ENCODE assay signal across 10 mouse cellular contexts in genomic region chr19:8772996-8773395, GRCm38 (mm10). TPM values are rescaled to one million over a fixed set of nuclear protein-coding genes. Genes with fewer than 3 reads are reported as not detected.
A peak's percentile ranks its signal among the peaks of the same experiment; 100 is the strongest.
DNase-seq lines count a peak whose midpoint lies in the region; ATAC-seq and TF ChIP-seq lines count a peak whose summit lies in the region.
"Had no signal": no experiment of that assay in that cellular context is flagged by ENCODE, and none has a peak within 500 bp of the region (broad histone marks: within the 10 kb centered on the region; RNA-seq: fewer than 3 reads in every experiment).

No protein-coding gene starts in this region.

- H3K27ac ChIP-seq in heart, embryonic 12.5 days (ENCODE audit: poor library complexity, severe bottlenecking), result peak overlapping the region; percentile 22
- H3K27ac ChIP-seq in hindbrain, embryonic 11.5 days (ENCODE audit: low read depth, low read length), result no peak overlapping the region; the same call in 1 of the 2 replicates
- peak overlapping the region; percentile 100; the same call in 1 of the 2 replicates for H3K27ac ChIP-seq in liver, postnatal 0 days (ENCODE audit: low read depth)

- H3K9me3 ChIP-seq in heart, embryonic 12.5 days (replicated peaks), result no peaks in the 10 kb centered on the region
- H3K9me3 ChIP-seq in G1E (replicated peaks), result no peaks in the 10 kb centered on the region
- H3K9me3 ChIP-seq in hindbrain, embryonic 11.5 days (ENCODE audit: control insufficient read depth, low read length), result no peaks in the 10 kb centered on the region
- H3K9me3 ChIP-seq in liver, postnatal 0 days (ENCODE audit: low read length), result no peaks in the 10 kb centered on the region

- peak overlapping the region; percentile 98 for H3K9ac ChIP-seq in heart, embryonic 12.5 days
- 0 out of 2 replicates have a peak overlapping the region, but pooled peaks have one; percentile 25 for H3K9ac ChIP-seq in hindbrain, embryonic 11.5 days (ENCODE audit: low read depth, low read length)
- peak overlapping the region; percentile 92 for H3K9ac ChIP-seq in liver, postnatal 0 days (replicated peaks)

- DNase-seq in heart, adult 9 months (ENCODE audit: low spot score in 2 of 2), result no peak
- DNase-seq in G1E (ENCODE audit: low spot score), result peak; percentile 43
- DNase-seq in hindbrain, embryonic 11.5 days (ENCODE audit: low spot score), result no peak
- DNase-seq in liver, postnatal 0 days, result no peak
- DNase-seq in left cerebral cortex, postnatal 14 days (ENCODE audit: low spot score in 2 of 2), result no peak
- no peak for DNase-seq in layer of hippocampus, postnatal 25 days (ENCODE audit: extremely low spot score in 1 of 2, low spot score in 1 of 2)
- no peak for DNase-seq in right cerebral cortex, postnatal 4 days
- DNase-seq: kidney, postnatal 36 days; right cerebral cortex, postnatal 14 days had no signal

- no peaks in the 10 kb centered on the region for H3K27me3 ChIP-seq in heart, embryonic 12.5 days (replicated peaks)
- no peaks in the 10 kb centered on the region for H3K27me3 ChIP-seq in G1E (ENCODE audit: insufficient read depth, low read length)
- no peaks in the 10 kb centered on the region for H3K27me3 ChIP-seq in hindbrain, embryonic 11.5 days (ENCODE audit: control insufficient read depth, insufficient read depth, low read length)
- H3K27me3 ChIP-seq in liver, postnatal 0 days (ENCODE audit: insufficient read depth, low read length), result no peaks in the 10 kb centered on the region

- H3K4me1 ChIP-seq in heart, embryonic 12.5 days (replicated peaks), result peaks cover 28% of the 10 kb centered on the region
- peaks cover 51% of the 10 kb centered on the region for H3K4me1 ChIP-seq in G1E (ENCODE audit: insufficient read depth, low read depth, low read length)
- H3K4me1 ChIP-seq in hindbrain, embryonic 11.5 days (replicated peaks; ENCODE audit: control insufficient read depth, insufficient read depth, low read length), result peaks cover 10% of the 10 kb centered on the region
- peaks cover 40% of the 10 kb centered on the region for H3K4me1 ChIP-seq in liver, postnatal 0 days (ENCODE audit: insufficient read depth)

- peak overlapping the region; percentile 98 for H3K4me3 ChIP-seq in heart, embryonic 12.5 days
- H3K4me3 ChIP-seq in G1E (ENCODE audit: low read depth, low read length), result peak overlapping the region; percentile 85; the same call in 1 of the 2 replicates
- H3K4me3 ChIP-seq in hindbrain, embryonic 11.5 days (ENCODE audit: low read depth, low read length), result peak overlapping the region; percentile 73; the same call in 1 of the 2 replicates
- peak overlapping the region; percentile 74 for H3K4me3 ChIP-seq in liver, postnatal 0 days (ENCODE audit: low read depth, low read length)

- no peak for TF ChIP-seq CTCF in G1E (IDR thresholded peaks at IDR 0.05; ENCODE audit: low read depth, low read length)
- TF ChIP-seq CTCF in liver, postnatal 0 days (IDR thresholded peaks at IDR 0.05; ENCODE audit: low read depth), result no peak

- no peak for ATAC-seq in heart, embryonic 12.5 days (ENCODE audit: insufficient number of reproducible peaks, low FRiP score)
- peak; percentile 48; the same call in 1 of the 2 replicates for ATAC-seq in G1E (ENCODE audit: extremely low read depth, insufficient number of reproducible peaks, low FRiP score, poor library complexity, severe bottlenecking)
- ATAC-seq in hindbrain, embryonic 11.5 days (ENCODE audit: low FRiP score), result no peak
- no peak for ATAC-seq in liver, postnatal 0 days

- no peak for TF ChIP-seq EP300 in liver, postnatal 0 days (IDR thresholded peaks at IDR 0.05; ENCODE audit: low read depth)

- peak overlapping the region; percentile 88 for H3K4me2 ChIP-seq in heart, embryonic 12.5 days
- H3K4me2 ChIP-seq in hindbrain, embryonic 11.5 days (replicated peaks; ENCODE audit: low read depth, low read length), result no peak overlapping the region
- peak overlapping the region; percentile 93 for H3K4me2 ChIP-seq in liver, postnatal 0 days (ENCODE audit: low read depth, low read length)

- intact Hi-C loops in left cerebral cortex, postnatal 14 days (cut with DNase I), result no loop called here

- peaks cover 36% of the 10 kb centered on the region for H3K36me3 ChIP-seq in heart, embryonic 12.5 days
- H3K36me3 ChIP-seq in G1E (replicated peaks), result peaks cover 70% of the 10 kb centered on the region
- H3K36me3 ChIP-seq in hindbrain, embryonic 11.5 days (ENCODE audit: control insufficient read depth, insufficient read depth, low read length), result peaks cover 10% of the 10 kb centered on the region
- H3K36me3 ChIP-seq in liver, postnatal 0 days (replicated peaks; ENCODE audit: insufficient read depth, low read length), result peaks cover 30% of the 10 kb centered on the region

- WGBS in heart, embryonic 12.5 days, result 60% methylated on average over 5 of the region's 5 CpGs
- WGBS in hindbrain, embryonic 11.5 days, result 91% methylated on average over 5 of the region's 5 CpGs
- WGBS in liver, postnatal 0 days (ENCODE audit: insufficient replicate concordance), result 43% methylated on average over 5 of the region's 5 CpGs

RNA-seq across cellular contexts. Expression of gene Tmem179b, which starts 1.3 kb away (rescaled TPM):
- polyA plus RNA-seq in heart, embryonic 12.5 days (2016; fragmentation: Nextera tagmentation; extraction: Ambion mirVana), result 49.7 and 51.9 TPM in 2 replicates
- total RNA-seq in G1E (2014; fragmentation: Nextera tagmentation) (138 and 153 TPM in 2 replicates), G1E (2017) (96.6 and 102 TPM in 2 replicates)
- polyA plus RNA-seq in G1E (2012), result 90.2 and 102 TPM in 2 replicates
- polyA plus RNA-seq in hindbrain, embryonic 11.5 days (2014; fragmentation: Nextera tagmentation; extraction: Ambion mirVana), result 46.4 and 50.8 TPM in 2 replicates
- polyA plus RNA-seq in liver, postnatal 0 days (2015; fragmentation: Nextera tagmentation; extraction: Ambion mirVana), result 76.3 and 80.3 TPM in 2 replicates
- total RNA-seq in left cerebral cortex, postnatal 14 days (2021), result 10 to 100 TPM in 1 of 2 experiments, 1 to 10 TPM in 1; 8.9 to 10.9 TPM
- 10 to 100 TPM in 1 of 2 experiments, 1 to 10 TPM in 1; 8.5 to 10.1 TPM for total RNA-seq in layer of hippocampus, postnatal 25 days (2021)

RNA-seq across cellular contexts. Expression of gene Tmem223, which starts 2.2 kb away (rescaled TPM):
- polyA plus RNA-seq in heart, embryonic 12.5 days (2016; fragmentation: Nextera tagmentation; extraction: Ambion mirVana), result 145 and 146 TPM in 2 replicates
- total RNA-seq in G1E (2014; fragmentation: Nextera tagmentation) (8.2 and 16.3 TPM in 2 replicates), G1E (2017) (3.2 and 4.0 TPM in 2 replicates)
- 6.1 and 8.7 TPM in 2 replicates for polyA plus RNA-seq in G1E (2012)
- polyA plus RNA-seq in hindbrain, embryonic 11.5 days (2014; fragmentation: Nextera tagmentation; extraction: Ambion mirVana), result 192 and 194 TPM in 2 replicates
- polyA plus RNA-seq in liver, postnatal 0 days (2015; fragmentation: Nextera tagmentation; extraction: Ambion mirVana), result 56.0 and 59.1 TPM in 2 replicates
- total RNA-seq in left cerebral cortex, postnatal 14 days (2021), result 10 to 100 TPM; 80.1 to 91.9 TPM
- total RNA-seq in layer of hippocampus, postnatal 25 days (2021), result 100 to 1,000 TPM in 1 of 2 experiments, 10 to 100 TPM in 1; 92.1 to 101 TPM

RNA-seq across cellular contexts. Expression of gene Taf6l, which starts 13.2 kb away (rescaled TPM):
- 22.5 and 23.3 TPM in 2 replicates for polyA plus RNA-seq in heart, embryonic 12.5 days (2016; fragmentation: Nextera tagmentation; extraction: Ambion mirVana)
- total RNA-seq in G1E (2014; fragmentation: Nextera tagmentation) (14.4 and 17.5 TPM in 2 replicates), G1E (2017) (17.0 and 21.0 TPM in 2 replicates)
- 33.4 and 34.4 TPM in 2 replicates for polyA plus RNA-seq in G1E (2012)
- 15.4 and 17.1 TPM in 2 replicates for polyA plus RNA-seq in hindbrain, embryonic 11.5 days (2014; fragmentation: Nextera tagmentation; extraction: Ambion mirVana)
- 6.6 and 7.9 TPM in 2 replicates for polyA plus RNA-seq in liver, postnatal 0 days (2015; fragmentation: Nextera tagmentation; extraction: Ambion mirVana)
- 10 to 100 TPM; 11.9 to 13.4 TPM for total RNA-seq in left cerebral cortex, postnatal 14 days (2021)
- total RNA-seq in layer of hippocampus, postnatal 25 days (2021), result 10 to 100 TPM; 13.8 to 14.1 TPM

RNA-seq across cellular contexts. Expression of gene Nxf1, which starts 16.1 kb away (rescaled TPM):
- polyA plus RNA-seq in heart, embryonic 12.5 days (2016; fragmentation: Nextera tagmentation; extraction: Ambion mirVana), result 135 and 149 TPM in 2 replicates
- total RNA-seq in G1E (2014; fragmentation: Nextera tagmentation) (445 and 456 TPM in 2 replicates), G1E (2017) (175 and 184 TPM in 2 replicates)
- polyA plus RNA-seq in G1E (2012), result 35.9 and 39.7 TPM in 2 replicates
- polyA plus RNA-seq in hindbrain, embryonic 11.5 days (2014; fragmentation: Nextera tagmentation; extraction: Ambion mirVana), result 213 and 224 TPM in 2 replicates
- polyA plus RNA-seq in liver, postnatal 0 days (2015; fragmentation: Nextera tagmentation; extraction: Ambion mirVana), result 47.9 and 49.9 TPM in 2 replicates
- 10 to 100 TPM; 61.9 to 73.6 TPM for total RNA-seq in left cerebral cortex, postnatal 14 days (2021)
- 10 to 100 TPM; 75.4 to 95.3 TPM for total RNA-seq in layer of hippocampus, postnatal 25 days (2021)

RNA-seq across cellular contexts. Expression of gene Polr2g, which starts 25.4 kb away (rescaled TPM):
- 137 and 145 TPM in 2 replicates for polyA plus RNA-seq in heart, embryonic 12.5 days (2016; fragmentation: Nextera tagmentation; extraction: Ambion mirVana)
- 112 and 137 TPM in 2 replicates for total RNA-seq in G1E (2014; fragmentation: Nextera tagmentation)
- total RNA-seq in G1E (2017), result 104 and 122 TPM in 2 replicates
- 6.8 and 9.8 TPM in 2 replicates for polyA plus RNA-seq in G1E (2012)
- 184 and 194 TPM in 2 replicates for polyA plus RNA-seq in hindbrain, embryonic 11.5 days (2014; fragmentation: Nextera tagmentation; extraction: Ambion mirVana)
- polyA plus RNA-seq in liver, postnatal 0 days (2015; fragmentation: Nextera tagmentation; extraction: Ambion mirVana), result 61.7 and 63.3 TPM in 2 replicates
- 100 to 1,000 TPM; 108 to 110 TPM for total RNA-seq in left cerebral cortex, postnatal 14 days (2021)
- 100 to 1,000 TPM; 112 to 130 TPM for total RNA-seq in layer of hippocampus, postnatal 25 days (2021)

Comparison
In these comparisons a context has a peak if more than half of its experiments do, and no peak if none do; other contexts are left out.
1. H3K9ac ChIP-seq: peak in every context shown above with its lines; median percentile 98 in heart, embryonic 12.5 days; 92 in liver, postnatal 0 days; 25 in hindbrain, embryonic 11.5 days.